Mouse (Mus musculus) cortical plate, adult 2 months (tissue): Measurements from ENCODE around the gene Pygb.

Source experiments
- CTCF ChIP-seq: fragments of 200-500 bp; IDR thresholded peaks from 2 replicates; pipeline ENCODE4 v1.5.1; 2011; ENCODE audit warnings: mild to moderate bottlenecking, control low read depth, low read length; ENCODE audit not compliant: insufficient read depth; ENCODE audit errors: extremely low read depth
- POLR2A ChIP-seq: fragments of 200-500 bp; IDR thresholded peaks from 2 replicates; pipeline ENCODE4 v1.6.1; 2011; ENCODE audit warnings: mild to moderate bottlenecking, low read length, control low read depth; ENCODE audit not compliant: insufficient read depth; ENCODE audit errors: extremely low read depth

GRCm38 (mm10) chr2:150741405-150741804 is 45.1 kb upstream of the Pygb start:
- TF ChIP-seq CTCF (peak; percentile 36), POLR2A (no peak)
